Mouse (Mus musculus): Measurements from ENCODE around the gene Unc79.

DNA sequence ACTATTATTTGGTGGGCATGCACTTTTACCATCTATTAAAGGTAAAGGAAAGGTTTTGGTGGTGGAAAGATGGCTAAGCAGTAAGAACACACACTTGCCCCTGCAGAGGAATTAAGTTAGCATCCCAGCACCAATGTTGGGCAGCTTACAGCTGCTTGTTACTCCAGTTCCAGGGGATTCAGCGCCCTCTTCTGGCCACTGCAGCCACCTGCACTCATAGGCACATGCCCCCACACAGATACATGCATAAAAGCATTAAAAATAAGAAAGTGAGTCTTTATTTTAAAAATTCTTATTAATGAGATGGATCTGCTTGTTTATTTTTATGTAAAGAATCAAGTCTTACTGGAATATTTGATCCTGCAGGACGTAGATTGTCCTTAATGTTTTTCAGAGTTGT is 206.3 kb downstream of the Unc79 start:
- TF ChIP-seq POLR2A (IDR thresholded peaks at IDR 0.05; ENCODE audit: extremely low read depth, insufficient read depth, low read length) (no peak), CTCF (IDR thresholded peaks at IDR 0.05; ENCODE audit: low read depth, low read length) (peak; percentile 65)
